Mouse (Mus musculus) lung, embryonic 15.5 days (tissue): ENCODE measurements at regions not wholly inside any gene's neighbourhood (a gene's known extent, or its start where the extent isn't known, plus 50 kb on each side); places are given as distances from the start of the nearest gene placed in this dataset.
A peak's percentile ranks its signal among the peaks of the same experiment; 100 is the strongest.
"Not testable (repeated sequence)": the region's sequence is repeated elsewhere in the genome, so short reads cannot be mapped to it uniquely, and the experiment has no call there.

ENCODE experiments used
- ATAC-seq: fragments of 200-750 bp; cut with Nextera tagmentation; 2 replicates; pipeline ENCODE4 v1.8.0; 2017; ENCODE audit warnings: moderate number of reproducible peaks, borderline replicate concordance; ENCODE audit not compliant: low FRiP score, low TSS enrichment; ENCODE audit errors: extremely low read depth
- H3K27ac ChIP-seq: fragments of 300-500 bp; sonication (generic); 2 replicates; pipeline ENCODE4 v1.5.1; 2015; ENCODE audit warnings: moderate library complexity, mild to moderate bottlenecking, inconsistent platforms
- H3K27me3 ChIP-seq: fragments of 300-500 bp; sonication (generic); 2 replicates; pipeline ENCODE4 v1.6.1; 2015; ENCODE audit warnings: inconsistent platforms
- H3K36me3 ChIP-seq: fragments of 300-500 bp; sonication (generic); 2 replicates; pipeline ENCODE4 v1.6.1; 2015; ENCODE audit warnings: inconsistent platforms
- H3K4me1 ChIP-seq: fragments of 300-500 bp; sonication (generic); 2 replicates; pipeline ENCODE4 v1.6.1; 2015; ENCODE audit warnings: inconsistent platforms
- H3K4me2 ChIP-seq: fragments of 300-500 bp; sonication (generic); 2 replicates; pipeline ENCODE4 v1.6.1; 2015; ENCODE audit warnings: inconsistent platforms, mild to moderate bottlenecking, moderate library complexity
- H3K4me3 ChIP-seq: fragments of 300-500 bp; sonication (generic); 2 replicates; pipeline ENCODE4 v1.5.1; 2015; ENCODE audit warnings: mild to moderate bottlenecking, inconsistent platforms
- H3K9ac ChIP-seq: fragments of 300-500 bp; sonication (generic); 2 replicates; pipeline ENCODE4 v1.6.1; 2015; ENCODE audit warnings: inconsistent platforms
- H3K9me3 ChIP-seq: fragments of 300-500 bp; sonication (generic); 2 replicates; pipeline ENCODE4 v1.6.1; 2016; ENCODE audit warnings: inconsistent platforms
- WGBS: fragments of 180-500 bp; shearing (Covaris S2); methylation state at CpG from one replicate; pipeline ENCODE4 v1.1.7; 2015; 5-methylcytosine and 5-hydroxymethylcytosine counted together

GRCm38 (mm10) chr15:25236191-25236723 lies 177.3 kb downstream of the Basp1 start:
- Histone ChIP-seq H3K27ac (no peak overlapping the region), H3K9me3 (no peaks in the 10 kb centered on the region), H3K36me3 (no peaks in the 10 kb centered on the region), H3K4me1 (no peaks in the 10 kb centered on the region), H3K4me2 (no peak overlapping the region), H3K4me3 (no peak overlapping the region), H3K27me3 (no peaks in the 10 kb centered on the region), H3K9ac (no peak overlapping the region)
- ATAC-seq, result no peak
- 81% methylated on average over 6 of the region's 6 CpGs for WGBS

GRCm38 (mm10) chr15:25234064-25234700 lies 179.4 kb downstream of the Basp1 start:
- ATAC-seq, result peak; percentile 90
- H3K4me1 ChIP-seq, result no peaks in the 10 kb centered on the region
- 62% methylated on average over 10 of the region's 10 CpGs for WGBS
- no peak overlapping the region for H3K9ac ChIP-seq
- no peaks in the 10 kb centered on the region for H3K9me3 ChIP-seq
- no peak overlapping the region for H3K4me3 ChIP-seq
- no peak overlapping the region for H3K4me2 ChIP-seq
- no peak overlapping the region for H3K27ac ChIP-seq
- no peaks in the 10 kb centered on the region for H3K36me3 ChIP-seq
- H3K27me3 ChIP-seq, result no peaks in the 10 kb centered on the region

GRCm38 (mm10) chr15:25230213-25230612 lies 183.4 kb downstream of the Basp1 start:
- no peak for ATAC-seq
- no peaks in the 10 kb centered on the region for H3K36me3 ChIP-seq
- H3K9ac ChIP-seq, result no peak overlapping the region
- no peaks in the 10 kb centered on the region for H3K27me3 ChIP-seq
- peaks cover 9% of the 10 kb centered on the region for H3K4me1 ChIP-seq
- WGBS, result 84% methylated on average over 4 of the region's 4 CpGs
- no peak overlapping the region for H3K27ac ChIP-seq
- no peak overlapping the region for H3K4me3 ChIP-seq
- no peak overlapping the region for H3K4me2 ChIP-seq
- no peaks in the 10 kb centered on the region for H3K9me3 ChIP-seq

- peaks cover 9% of the 10 kb centered on the region for H3K4me1 ChIP-seq
- H3K9me3 ChIP-seq, result no peaks in the 10 kb centered on the region
- no peak overlapping the region for H3K27ac ChIP-seq
- H3K4me2 ChIP-seq, result no peak overlapping the region
- no peak overlapping the region for H3K9ac ChIP-seq
- no peaks in the 10 kb centered on the region for H3K36me3 ChIP-seq
- no peak overlapping the region for H3K4me3 ChIP-seq
- no peak for ATAC-seq
- 86% methylated on average over 11 of the region's 11 CpGs for WGBS
- H3K27me3 ChIP-seq, result no peaks in the 10 kb centered on the region
These were observed 183.8 kb downstream of the Basp1 start for GRCm38 (mm10) chr15:25229807-25230206.

- Histone ChIP-seq H3K27me3 (no peaks in the 10 kb centered on the region), H3K9me3 (no peaks in the 10 kb centered on the region), H3K4me1 (peaks cover 9% of the 10 kb centered on the region), H3K4me2 (no peak overlapping the region), H3K4me3 (no peak overlapping the region), H3K27ac (no peak overlapping the region), H3K36me3 (no peaks in the 10 kb centered on the region), H3K9ac (no peak overlapping the region)
- ATAC-seq, result no peak
- WGBS, result 31% methylated on average over 7 of the region's 7 CpGs
These were observed 186.1 kb downstream of the Basp1 start for GRCm38 (mm10) chr15:25227496-25227895.

GRCm38 (mm10) chr15:25225936-25226335 lies 187.6 kb downstream of the Basp1 start:
- Histone ChIP-seq H3K27ac (no peak overlapping the region), H3K4me1 (peaks cover 9% of the 10 kb centered on the region), H3K36me3 (no peaks in the 10 kb centered on the region), H3K4me3 (no peak overlapping the region), H3K27me3 (no peaks in the 10 kb centered on the region), H3K9ac (no peak overlapping the region), H3K9me3 (no peaks in the 10 kb centered on the region), H3K4me2 (no peak overlapping the region)
- ATAC-seq, result no peak
- 35% methylated on average over 3 of the region's 3 CpGs for WGBS

GRCm38 (mm10) chr15:25225431-25225830 lies 188.1 kb downstream of the Basp1 start:
- no peaks in the 10 kb centered on the region for H3K27me3 ChIP-seq
- 59% methylated on average over 3 of the region's 3 CpGs for WGBS

GRCm38 (mm10) chr15:25221749-25222148 lies 191.8 kb downstream of the Basp1 start:
- Histone ChIP-seq H3K27me3 (no peaks in the 10 kb centered on the region), H3K9ac (no peak overlapping the region), H3K9me3 (no peaks in the 10 kb centered on the region), H3K4me1 (peaks cover 2% of the 10 kb centered on the region; the same call in 1 of the 2 replicates), H3K4me3 (no peak overlapping the region), H3K36me3 (no peaks in the 10 kb centered on the region), H3K4me2 (no peak overlapping the region), H3K27ac (no peak overlapping the region)
- WGBS, result 82% methylated on average over 4 of the region's 4 CpGs
- ATAC-seq, result no peak

More at GRCm38 (mm10) chr15:25225431-25225830, 188.1 kb downstream of the Basp1 start:
- Histone ChIP-seq H3K4me1 (peaks cover 9% of the 10 kb centered on the region), H3K9me3 (no peaks in the 10 kb centered on the region), H3K9ac (no peak overlapping the region), H3K4me2 (no peak overlapping the region), H3K36me3 (no peaks in the 10 kb centered on the region), H3K4me3 (no peak overlapping the region), H3K27ac (no peak overlapping the region)
- ATAC-seq, result no peak

- Histone ChIP-seq H3K4me3 (no peak overlapping the region), H3K36me3 (no peaks in the 10 kb centered on the region), H3K27me3 (no peaks in the 10 kb centered on the region), H3K4me1 (no peaks in the 10 kb centered on the region), H3K4me2 (no peak overlapping the region), H3K27ac (no peak overlapping the region), H3K9me3 (no peaks in the 10 kb centered on the region), H3K9ac (no peak overlapping the region)
- no peak for ATAC-seq
- WGBS, result 50% methylated on average over 1 of the region's 1 CpGs
These were observed 197.2 kb downstream of the Basp1 start for GRCm38 (mm10) chr15:25216375-25216774.

- ATAC-seq, result no peak
- H3K4me1 ChIP-seq, result no peaks in the 10 kb centered on the region
- no peak overlapping the region for H3K4me2 ChIP-seq
- no peaks in the 10 kb centered on the region for H3K27me3 ChIP-seq
- H3K9me3 ChIP-seq, result no peaks in the 10 kb centered on the region
- WGBS, result 67% methylated on average over 3 of the region's 3 CpGs
- no peak overlapping the region for H3K4me3 ChIP-seq
- no peak overlapping the region for H3K27ac ChIP-seq
- H3K36me3 ChIP-seq, result no peaks in the 10 kb centered on the region
- H3K9ac ChIP-seq, result no peak overlapping the region
These were observed 211.5 kb downstream of the Basp1 start for GRCm38 (mm10) chr15:25202097-25202496.

GRCm38 (mm10) chr15:25200249-25200648 lies 213.3 kb downstream of the Basp1 start:
- H3K36me3 ChIP-seq, H3K9ac ChIP-seq, H3K27ac ChIP-seq, H3K27me3 ChIP-seq, H3K4me3 ChIP-seq, ATAC-seq, H3K9me3 ChIP-seq, H3K4me2 ChIP-seq, H3K4me1 ChIP-seq: not testable (repeated sequence)
- WGBS, result 91% methylated on average over 23 of the region's 23 CpGs

- H3K4me2 ChIP-seq, result no peak overlapping the region
- H3K36me3 ChIP-seq, result no peaks in the 10 kb centered on the region
- 59% methylated on average over 2 of the region's 2 CpGs for WGBS
- H3K4me1 ChIP-seq, result no peaks in the 10 kb centered on the region
- no peaks in the 10 kb centered on the region for H3K9me3 ChIP-seq
- H3K9ac ChIP-seq, result no peak overlapping the region
- H3K27me3 ChIP-seq, result no peaks in the 10 kb centered on the region
- no peak for ATAC-seq
- no peak overlapping the region for H3K27ac ChIP-seq
- no peak overlapping the region for H3K4me3 ChIP-seq
These were observed 225.7 kb downstream of the Basp1 start for GRCm38 (mm10) chr15:25187881-25188326.
